Mouse (Mus musculus): ENCODE data around the gene C130026I21Rik. TPM values are rescaled to one million over a fixed set of nuclear protein-coding genes. Genes with fewer than 3 reads are reported as not detected.
"Not testable (repeated sequence)": the region's sequence is repeated elsewhere in the genome, so short reads cannot be mapped to it uniquely, and the experiment has no call there.

The C130026I21Rik gene
- polyA plus RNA-seq, 1 experiment from 2014 or later = not detected

GRCm38 (mm10) chr1:84999241-84999640 lies 271.1 kb downstream of the C130026I21Rik start:
- H3K36me3 ChIP-seq; H3K4me2 ChIP-seq; H3K9me3 ChIP-seq (replicated peaks); H3K4me1 ChIP-seq; H3K4me3 ChIP-seq; ATAC-seq; H3K27me3 ChIP-seq (replicated peaks); H3K27ac ChIP-seq; H3K9ac ChIP-seq: not testable (repeated sequence)
- 89% methylated on average over 8 of the region's 12 CpGs for WGBS (ENCODE audit: insufficient replicate concordance)

- H3K9ac ChIP-seq; H3K36me3 ChIP-seq; H3K4me1 ChIP-seq; H3K27ac ChIP-seq; H3K27me3 ChIP-seq (replicated peaks); H3K4me2 ChIP-seq; H3K9me3 ChIP-seq (replicated peaks); ATAC-seq; H3K4me3 ChIP-seq: not testable (repeated sequence)
- WGBS (ENCODE audit: insufficient replicate concordance) = 75% methylated on average over 6 of the region's 9 CpGs
These were observed 274.1 kb downstream of the C130026I21Rik start for GRCm38 (mm10) chr1:84996305-84996704.

- WGBS (ENCODE audit: insufficient replicate concordance) = no CpG with 5 or more reads among the region's 1 CpGs
- H3K4me3 ChIP-seq; H3K27ac ChIP-seq; H3K36me3 ChIP-seq; H3K4me2 ChIP-seq; H3K9me3 ChIP-seq (replicated peaks); ATAC-seq; H3K27me3 ChIP-seq (replicated peaks); H3K4me1 ChIP-seq; H3K9ac ChIP-seq: not testable (repeated sequence)
These were observed 275.9 kb downstream of the C130026I21Rik start for GRCm38 (mm10) chr1:84994461-84994860.

GRCm38 (mm10) chr1:84993688-84994319 lies 276.6 kb downstream of the C130026I21Rik start:
- H3K9ac ChIP-seq; H3K27me3 ChIP-seq (replicated peaks); H3K27ac ChIP-seq; H3K4me1 ChIP-seq; H3K9me3 ChIP-seq (replicated peaks); H3K4me2 ChIP-seq; H3K4me3 ChIP-seq; H3K36me3 ChIP-seq: not testable (repeated sequence)
- 33% methylated on average over 2 of the region's 5 CpGs for WGBS (ENCODE audit: insufficient replicate concordance)
- peak; percentile 40; the same call in 1 of the 2 replicates for ATAC-seq

- H3K9ac ChIP-seq; H3K9me3 ChIP-seq (replicated peaks); H3K4me3 ChIP-seq; H3K27ac ChIP-seq; H3K4me2 ChIP-seq; H3K36me3 ChIP-seq; H3K4me1 ChIP-seq; H3K27me3 ChIP-seq (replicated peaks): not testable (repeated sequence)
- ATAC-seq = 0 out of 2 replicates have a peak, but pooled peaks have one; percentile 18
- WGBS (ENCODE audit: insufficient replicate concordance) = no CpG with 5 or more reads among the region's 2 CpGs
These were observed 277.1 kb downstream of the C130026I21Rik start for GRCm38 (mm10) chr1:84993235-84993634.

GRCm38 (mm10) chr1:84992827-84993226 lies 277.5 kb downstream of the C130026I21Rik start:
- H3K27me3 ChIP-seq (replicated peaks); H3K36me3 ChIP-seq; H3K9ac ChIP-seq; H3K4me2 ChIP-seq; H3K27ac ChIP-seq; H3K4me1 ChIP-seq; H3K9me3 ChIP-seq (replicated peaks); H3K4me3 ChIP-seq: not testable (repeated sequence)
- WGBS (ENCODE audit: insufficient replicate concordance) = no CpG with 5 or more reads among the region's 3 CpGs
- 0 out of 2 replicates have a peak, but pooled peaks have one; percentile 27 for ATAC-seq

GRCm38 (mm10) chr1:84989044-84989443 lies 281.3 kb downstream of the C130026I21Rik start:
- not testable (repeated sequence) for H3K27ac ChIP-seq; H3K4me1 ChIP-seq; ATAC-seq; H3K4me2 ChIP-seq; H3K9ac ChIP-seq; H3K36me3 ChIP-seq; H3K4me3 ChIP-seq; H3K9me3 ChIP-seq (replicated peaks); H3K27me3 ChIP-seq (replicated peaks)
- 58% methylated on average over 7 of the region's 8 CpGs for WGBS (ENCODE audit: insufficient replicate concordance)

- not testable (repeated sequence) for H3K4me2 ChIP-seq; H3K4me3 ChIP-seq; H3K9ac ChIP-seq; ATAC-seq; H3K27ac ChIP-seq; H3K36me3 ChIP-seq; H3K9me3 ChIP-seq (replicated peaks); H3K4me1 ChIP-seq; H3K27me3 ChIP-seq (replicated peaks)
- 57% methylated on average over 8 of the region's 8 CpGs for WGBS (ENCODE audit: insufficient replicate concordance)
These were observed 282.6 kb downstream of the C130026I21Rik start for GRCm38 (mm10) chr1:84987729-84988128.

- not testable (repeated sequence) for H3K4me1 ChIP-seq, H3K4me3 ChIP-seq
These were observed 308.6 kb downstream of the C130026I21Rik start for GRCm38 (mm10) chr1:84961779-84962178.

GRCm38 (mm10) chr1:84957713-84958112 lies 312.7 kb downstream of the C130026I21Rik start:
- WGBS (ENCODE audit: insufficient replicate concordance) = 62% methylated on average over 4 of the region's 4 CpGs
- H3K4me3 ChIP-seq; H3K9me3 ChIP-seq (replicated peaks); H3K9ac ChIP-seq; H3K4me2 ChIP-seq; H3K4me1 ChIP-seq; H3K36me3 ChIP-seq; H3K27ac ChIP-seq; ATAC-seq; H3K27me3 ChIP-seq (replicated peaks): not testable (repeated sequence)

More at GRCm38 (mm10) chr1:84961779-84962178, 308.6 kb downstream of the C130026I21Rik start:
- H3K9me3 ChIP-seq (replicated peaks); H3K27ac ChIP-seq; H3K4me2 ChIP-seq; ATAC-seq; H3K36me3 ChIP-seq; H3K9ac ChIP-seq; H3K27me3 ChIP-seq (replicated peaks): not testable (repeated sequence)
- 13% methylated on average over 12 of the region's 12 CpGs for WGBS (ENCODE audit: insufficient replicate concordance)

- H3K27ac ChIP-seq; H3K36me3 ChIP-seq; H3K4me3 ChIP-seq; H3K4me1 ChIP-seq; H3K27me3 ChIP-seq (replicated peaks); H3K4me2 ChIP-seq; H3K9me3 ChIP-seq (replicated peaks); H3K9ac ChIP-seq; ATAC-seq: not testable (repeated sequence)
- WGBS (ENCODE audit: insufficient replicate concordance) = 79% methylated on average over 3 of the region's 3 CpGs
These were observed 313.6 kb downstream of the C130026I21Rik start for GRCm38 (mm10) chr1:84956771-84957170.

- Histone ChIP-seq H3K4me2 (no peak overlapping the region), H3K27me3 (replicated peaks) (no peaks in the 10 kb centered on the region), H3K27ac (no peak overlapping the region), H3K36me3 (no peaks in the 10 kb centered on the region), H3K9ac (no peak overlapping the region), H3K4me1 (no peaks in the 10 kb centered on the region), H3K4me3 (no peak overlapping the region), H3K9me3 (replicated peaks) (peaks cover 6% of the 10 kb centered on the region; the same call in 1 of the 2 replicates)
- WGBS (ENCODE audit: insufficient replicate concordance) = 73% methylated on average over 10 of the region's 10 CpGs
- ATAC-seq = no peak
These were observed 317.7 kb downstream of the C130026I21Rik start for GRCm38 (mm10) chr1:84952456-84953181.
